Mouse (Mus musculus): ENCODE measurements around the gene Bad.
A peak's percentile ranks its signal among the peaks of the same experiment; 100 is the strongest.

Gene Bad

GRCm38 (mm10) chr19:6915276-6915675, 26.4 kb upstream of the Bad start:
- peak; percentile 9 for DNase-seq

- peak; percentile 26 for DNase-seq
Measured at GRCm38 (mm10) chr19:6916496-6916895, 25.2 kb upstream of the Bad start.

DNA sequence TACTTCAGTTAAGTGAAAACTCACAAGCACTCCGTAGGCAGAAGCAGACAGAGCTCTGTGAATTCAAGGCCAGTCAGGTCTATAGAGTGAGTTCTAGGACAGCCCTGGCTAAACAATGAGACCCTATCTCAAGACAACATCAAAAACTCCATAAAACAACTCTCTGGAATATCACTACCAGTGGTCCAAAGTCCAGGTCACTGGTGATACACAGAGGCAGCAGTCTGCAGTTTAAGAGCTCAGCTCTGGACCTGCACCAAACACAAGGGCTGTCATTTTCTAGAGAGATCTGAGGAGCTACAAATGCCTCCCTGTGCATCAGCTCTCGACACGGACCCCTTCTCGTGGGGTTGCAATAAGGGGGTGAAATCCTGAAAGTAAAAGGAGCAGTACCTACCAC, 23.3 kb upstream of the Bad start:
- DNase-seq: peak; percentile 28

DNA sequence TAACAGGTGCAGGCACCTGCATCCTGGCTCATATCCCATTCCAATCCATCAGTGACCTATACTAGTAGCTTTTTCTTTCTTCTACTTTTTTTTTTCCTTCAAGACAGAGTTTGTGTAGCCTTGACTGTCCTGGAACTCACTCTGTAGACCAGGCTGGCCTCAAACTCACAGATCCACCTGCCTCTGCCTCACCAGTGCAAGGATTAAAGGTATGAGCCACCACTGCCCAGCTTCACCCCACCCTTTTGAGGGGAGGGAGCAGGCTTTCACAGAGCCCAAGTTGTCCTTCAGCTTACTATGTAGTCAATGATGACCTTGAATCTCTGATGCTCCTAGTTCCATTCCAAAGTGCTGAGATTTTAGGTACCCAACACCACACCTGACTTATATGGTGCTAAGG, 22.2 kb upstream of the Bad start:
- DNase-seq: peak; percentile 50

DNA sequence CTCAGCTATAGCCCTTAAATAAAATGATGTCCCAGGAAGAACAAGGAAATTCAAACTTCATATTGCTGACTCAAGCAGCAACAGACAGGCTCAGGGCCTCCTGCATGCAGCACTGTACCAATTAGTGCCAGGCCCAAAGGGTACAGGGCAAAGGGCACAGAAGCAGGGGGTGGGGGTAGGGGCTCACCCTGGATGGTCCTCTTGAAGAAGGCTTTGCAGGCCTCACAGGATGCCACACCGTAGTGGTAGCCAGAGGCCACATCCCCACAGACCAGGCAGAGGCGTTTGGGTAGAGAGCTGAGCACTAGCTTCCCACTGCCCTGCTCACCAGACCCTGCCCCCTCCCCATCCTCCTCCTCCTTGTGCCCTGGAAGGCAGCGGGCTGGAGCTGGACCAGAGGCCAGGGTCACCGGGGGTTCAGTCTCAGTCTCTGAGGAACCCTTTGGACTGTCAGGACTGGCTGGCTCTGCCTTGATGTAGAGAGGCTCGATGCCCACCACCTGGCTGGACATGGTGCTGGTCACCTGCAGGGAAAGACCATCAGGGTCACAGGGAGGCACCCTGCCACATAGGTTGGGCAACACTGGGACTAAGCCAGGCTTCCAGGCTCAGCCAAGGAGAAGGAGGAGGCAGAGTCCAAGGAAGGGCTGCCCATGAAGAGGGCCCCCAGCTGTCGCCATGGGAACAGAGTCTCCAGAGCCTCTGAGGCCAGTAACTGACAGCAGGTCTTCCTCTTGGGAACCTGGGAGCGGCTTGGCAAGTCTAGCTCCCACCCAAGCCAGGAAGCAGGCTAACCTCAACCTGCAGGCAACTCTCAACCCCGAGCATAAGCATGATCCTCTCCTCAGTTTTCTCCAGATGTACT, 21.6 kb upstream of the Bad start:
- peak; percentile 82 for DNase-seq

DNA sequence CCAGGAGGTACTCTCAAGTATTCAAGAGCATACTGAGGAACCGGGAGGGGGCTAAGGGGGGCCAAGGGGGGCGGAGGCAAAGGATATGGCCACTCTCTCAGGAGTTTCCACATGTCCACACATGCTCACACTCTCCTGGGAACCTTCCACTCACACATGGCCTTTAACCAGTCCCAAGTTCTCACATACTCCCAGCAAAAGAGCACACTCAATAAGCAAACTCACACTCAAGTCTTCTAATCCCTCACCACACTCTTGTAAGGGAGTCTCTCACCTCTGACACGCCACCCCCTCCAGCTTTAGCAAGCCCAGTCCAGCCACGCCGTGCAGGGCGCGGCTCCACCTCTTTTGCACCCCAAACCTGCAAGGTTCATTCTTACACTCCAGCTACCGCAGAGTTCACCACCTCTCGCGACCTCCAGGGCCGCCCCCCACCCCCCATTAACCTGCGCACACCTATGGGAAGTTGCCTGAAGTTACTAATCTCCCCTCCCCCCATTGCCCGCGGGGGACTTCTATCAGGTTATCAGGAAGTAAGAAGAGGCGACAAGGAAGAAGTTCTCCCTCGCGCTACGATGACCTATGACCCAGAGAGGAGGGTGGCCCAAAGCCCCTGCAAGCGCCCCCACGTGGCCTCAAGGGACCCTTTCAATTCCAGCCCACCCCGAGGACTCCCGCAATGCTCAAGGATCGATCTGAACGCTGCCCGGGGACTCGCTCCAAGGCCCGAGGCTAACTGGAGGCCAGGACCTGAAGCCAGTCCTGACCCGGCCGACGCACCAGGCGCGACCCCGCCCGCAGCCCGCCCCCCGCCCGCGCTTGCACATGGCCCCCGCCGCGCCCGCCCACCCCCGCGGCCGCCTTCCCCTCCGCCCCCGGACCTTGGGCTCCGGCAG, 20.7 kb upstream of the Bad start:
- peak; percentile 87 for DNase-seq

DNA sequence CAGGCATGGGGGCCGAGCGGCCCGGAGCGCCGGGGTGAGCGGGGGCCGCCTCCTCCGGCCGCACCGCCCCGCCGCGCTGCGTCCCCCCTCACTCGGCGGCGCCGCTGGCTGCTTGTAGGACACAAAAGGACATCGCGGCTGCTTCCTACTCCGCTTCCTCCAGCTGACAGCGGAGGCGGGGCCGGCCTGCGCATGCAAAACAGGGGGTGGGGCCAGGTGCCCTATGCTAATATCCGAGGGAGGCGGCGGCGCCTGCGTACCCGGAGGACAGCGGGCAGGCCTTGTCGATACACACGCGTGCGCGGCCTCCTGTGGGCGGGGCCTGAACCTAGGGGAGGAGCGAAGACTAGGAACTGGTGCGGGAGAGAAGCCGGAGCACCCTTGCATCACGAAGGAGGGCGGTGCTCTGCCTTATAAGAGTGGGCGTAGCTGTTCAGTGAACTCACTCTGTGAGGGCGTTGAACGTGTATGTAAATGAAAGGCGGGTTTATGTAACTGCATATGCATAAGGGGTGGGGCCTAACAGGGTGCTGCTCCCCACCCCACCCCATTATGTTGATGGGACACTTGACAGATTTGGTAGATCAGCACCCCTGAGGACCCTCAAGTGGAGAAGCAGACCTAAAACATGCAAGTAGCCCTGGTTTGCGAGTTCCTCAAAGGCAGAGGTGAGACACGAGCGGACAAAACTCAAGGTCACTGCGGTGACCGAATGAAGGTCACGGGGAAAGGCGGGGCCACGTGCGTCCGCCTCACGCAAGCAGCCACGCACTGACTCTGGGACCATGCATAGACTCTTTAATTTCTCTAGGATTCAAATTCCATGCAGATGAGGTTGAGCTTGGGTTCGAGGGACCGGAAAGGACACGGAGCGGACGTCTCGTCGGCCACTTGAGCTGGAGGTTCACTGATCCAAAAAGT, 19.8 kb upstream of the Bad start, which contains the start of gene Esrra:
Gene Esrra, minus strand, starts transcription at position 167 of the 921 bp plus-strand sequence.
- peak; percentile 100 for DNase-seq

DNA sequence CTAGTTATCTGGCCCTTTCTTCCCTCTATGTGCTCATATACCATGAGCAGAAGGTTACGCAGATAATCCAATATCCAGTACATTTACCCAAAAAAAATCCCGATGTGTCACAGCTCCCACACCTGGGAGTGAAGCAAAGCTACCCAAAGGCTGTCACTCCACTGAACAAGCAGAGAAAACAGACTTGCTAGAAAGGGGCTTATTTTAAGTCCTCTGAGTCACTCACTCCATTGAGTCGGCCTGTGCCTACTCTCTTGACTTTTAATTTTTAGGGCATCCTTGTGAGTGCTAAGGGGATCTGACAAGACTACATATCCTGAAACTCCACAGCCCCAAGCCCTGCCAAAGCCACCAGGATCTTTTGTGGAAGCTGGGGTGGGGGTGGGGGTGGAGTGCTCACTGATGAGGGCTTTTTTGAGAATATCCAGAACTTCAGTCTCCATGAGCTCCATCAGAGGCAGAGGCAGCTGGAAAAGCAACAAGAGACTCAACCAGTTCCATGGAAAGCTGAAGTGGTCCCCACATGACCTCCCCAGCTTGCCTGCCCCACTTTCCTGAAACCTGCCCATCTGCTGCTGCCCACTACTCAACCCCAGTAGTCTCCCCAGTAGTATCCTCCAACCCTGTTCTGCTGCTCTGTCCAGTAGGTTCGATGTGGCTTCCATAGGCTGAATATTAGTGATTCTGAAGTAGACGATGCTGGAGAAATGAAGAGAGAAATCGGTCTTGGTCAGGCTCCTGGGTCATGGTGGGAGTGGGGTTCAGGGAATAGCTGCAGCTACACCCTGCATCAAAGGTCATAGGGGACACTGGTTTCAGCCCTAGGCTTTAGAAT, 18.5 kb upstream of the Bad start:
- DNase-seq: peak; percentile 47

GRCm38 (mm10) chr19:6924461-6925306, 17.0 kb upstream of the Bad start:
- DNase-seq: peak; percentile 84

DNA sequence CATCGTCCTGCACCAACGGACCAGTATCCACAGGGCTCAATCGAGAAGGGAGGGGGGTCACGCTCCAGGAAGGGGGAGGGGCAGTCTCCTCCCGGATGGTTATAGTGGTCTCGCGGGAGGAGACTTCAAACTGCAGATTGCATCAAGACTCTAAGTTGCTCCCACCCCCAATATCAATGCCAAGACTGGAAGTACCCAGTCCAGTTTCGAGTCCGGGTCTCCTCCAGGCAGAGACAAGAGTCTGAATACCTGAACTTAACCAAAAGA, 16.4 kb upstream of the Bad start, which contains the start of gene Catsperz:
Gene Catsperz, minus strand, starts transcription at position 74 of the 267 bp plus-strand sequence.
- DNase-seq: peak; percentile 69

- peak; percentile 56 for DNase-seq
Measured at GRCm38 (mm10) chr19:6925611-6926329, 15.9 kb upstream of the Bad start.

- peak; percentile 59 for DNase-seq
Measured at GRCm38 (mm10) chr19:6926559-6927255, 15.0 kb upstream of the Bad start.

DNA sequence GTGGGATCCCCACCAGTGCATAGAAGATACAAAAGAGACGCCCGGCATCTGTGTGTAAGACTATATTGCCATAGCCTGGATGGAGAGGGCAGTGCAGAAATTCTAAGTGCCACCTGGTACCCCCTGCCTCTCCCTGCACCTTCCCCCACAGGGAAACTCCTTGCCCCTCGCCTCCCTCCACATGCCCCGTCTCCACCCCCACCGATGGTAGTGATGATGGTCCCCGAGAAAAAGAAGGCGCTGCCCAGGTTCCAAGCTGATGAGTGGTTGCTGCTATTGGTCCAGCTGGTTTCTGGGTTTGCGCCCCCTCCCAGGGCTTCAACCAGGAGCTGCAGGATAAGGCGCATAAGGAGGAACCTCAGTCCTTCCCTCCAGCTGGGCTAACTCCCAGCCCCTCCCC, 13.6 kb upstream of the Bad start:
- DNase-seq: no peak

- DNase-seq: peak; percentile 60
Measured at GRCm38 (mm10) chr19:6931002-6931401, 10.7 kb upstream of the Bad start.

DNA sequence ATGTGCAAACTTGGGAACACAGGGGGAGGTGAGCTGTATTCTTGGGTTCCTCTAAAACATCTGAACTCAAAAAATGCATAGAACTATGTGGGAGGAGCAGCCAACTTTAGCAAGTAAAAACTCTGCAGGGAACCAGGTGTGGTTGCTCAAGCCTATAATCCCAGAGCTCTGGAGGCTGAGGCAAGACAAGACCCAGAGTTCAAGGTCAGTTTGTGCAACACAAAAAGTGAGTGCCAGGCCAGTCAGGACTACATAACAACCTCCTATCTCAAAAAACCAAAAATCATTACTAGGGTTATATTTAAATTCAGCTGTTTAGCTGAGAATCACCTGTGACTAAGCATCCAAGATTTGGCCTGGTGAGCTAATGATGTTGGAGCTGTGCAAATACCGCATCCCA, 9.6 kb upstream of the Bad start:
- DNase-seq: no peak

GRCm38 (mm10) chr19:6933102-6933435, 8.6 kb upstream of the Bad start:
- no peak for DNase-seq

GRCm38 (mm10) chr19:6933436-6934194, 8.0 kb upstream of the Bad start:
- DNase-seq: peak; percentile 80

DNA sequence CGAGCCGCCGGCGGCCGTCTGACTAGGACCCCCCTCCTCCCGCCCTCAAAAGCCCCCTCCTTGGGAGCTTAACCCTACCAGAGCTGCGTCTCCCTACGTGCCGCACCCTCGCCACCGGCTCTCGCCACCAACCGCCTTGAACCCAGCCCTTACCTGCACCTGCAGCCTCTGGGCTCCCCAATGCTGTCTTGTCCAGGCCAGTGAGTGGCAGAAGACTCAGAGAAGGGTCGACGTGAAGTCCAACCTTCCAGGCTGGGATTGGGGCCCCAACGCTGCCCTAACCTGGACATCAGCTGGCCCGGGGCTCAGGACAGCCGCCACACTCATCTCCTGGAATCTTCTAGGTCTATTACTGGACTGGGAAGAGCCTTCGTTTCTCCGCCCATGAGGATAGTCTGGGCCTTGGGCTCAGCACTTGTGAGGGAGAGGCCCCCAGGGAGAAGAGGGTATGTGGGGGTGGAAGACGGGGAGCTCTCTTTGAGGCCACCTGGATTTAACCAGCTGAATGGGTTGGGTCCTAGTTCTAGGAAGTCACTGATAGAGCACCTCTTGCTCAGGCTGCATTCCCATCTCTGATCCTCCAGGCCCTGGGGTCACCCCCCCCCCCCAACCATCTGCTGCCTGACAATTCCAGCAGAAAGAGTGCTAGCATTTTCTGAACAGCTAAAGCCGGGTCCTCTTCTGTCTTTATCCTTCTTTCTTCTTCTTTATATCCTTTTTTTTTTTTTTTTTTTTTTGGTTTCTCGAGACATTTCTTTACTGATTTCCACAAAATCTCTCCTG, 7.3 kb upstream of the Bad start, which contains the start of gene Kcnk4:
Gene Kcnk4, minus strand, starts transcription at position 321 of the 783 bp plus-strand sequence.
- peak; percentile 53 for DNase-seq

Measured in cerebellum, adult 11-12 months (tissue).